Mouse (Mus musculus) cerebellum, adult 18-20 months (tissue): ENCODE measurements around the gene Gtf2ird1.
"Not testable (repeated sequence)": the region's sequence is repeated elsewhere in the genome, so short reads cannot be mapped to it uniquely, and the experiment has no call there.

Experiments used
- DNase-seq, 2 experiments: peaks; one replicate each; pipeline ENCODE4 v3.0.0; 2021

The Gtf2ird1 gene

GRCm38 (mm10) chr5:134401841-134402240, 54.7 kb downstream of the Gtf2ird1 start:
- DNase-seq = no peak

- DNase-seq = no peak
These were observed 58.9 kb downstream of the Gtf2ird1 start for GRCm38 (mm10) chr5:134397434-134398163.

GRCm38 (mm10) chr5:134396519-134396918, 60.0 kb downstream of the Gtf2ird1 start:
- DNase-seq = no peak

- no peak for DNase-seq
These were observed 61.9 kb downstream of the Gtf2ird1 start for GRCm38 (mm10) chr5:134394624-134395023.

GRCm38 (mm10) chr5:134393624-134394023, 62.9 kb downstream of the Gtf2ird1 start:
- no peak for DNase-seq

- peak; percentile 60 to 75 for DNase-seq
These were observed 71.4 kb downstream of the Gtf2ird1 start for GRCm38 (mm10) chr5:134385106-134385505.

- no peak for DNase-seq
These were observed 81.3 kb downstream of the Gtf2ird1 start for GRCm38 (mm10) chr5:134375256-134375655.

- no peak for DNase-seq
These were observed 82.0 kb downstream of the Gtf2ird1 start for GRCm38 (mm10) chr5:134374546-134374945.

GRCm38 (mm10) chr5:134373912-134374488, 82.5 kb downstream of the Gtf2ird1 start:
- peak; percentile 62 to 73 for DNase-seq

- no peak for DNase-seq
These were observed 83.4 kb downstream of the Gtf2ird1 start for GRCm38 (mm10) chr5:134372926-134373658.

GRCm38 (mm10) chr5:134371511-134372289, 84.8 kb downstream of the Gtf2ird1 start:
- no peak for DNase-seq

- DNase-seq = no peak
These were observed 85.7 kb downstream of the Gtf2ird1 start for GRCm38 (mm10) chr5:134370831-134371230.

- DNase-seq = no peak
These were observed 97.4 kb downstream of the Gtf2ird1 start for GRCm38 (mm10) chr5:134359101-134359500.

GRCm38 (mm10) chr5:134355372-134355771, 101.1 kb downstream of the Gtf2ird1 start:
- not testable (repeated sequence) for DNase-seq

- no peak for DNase-seq
These were observed 103.4 kb downstream of the Gtf2ird1 start for GRCm38 (mm10) chr5:134353117-134353516.

- no peak for DNase-seq
These were observed 104.0 kb downstream of the Gtf2ird1 start for GRCm38 (mm10) chr5:134352527-134353001.

GRCm38 (mm10) chr5:134350660-134351059, 105.9 kb downstream of the Gtf2ird1 start:
- DNase-seq = peak; percentile 29 to 32

GRCm38 (mm10) chr5:134347066-134347465, 109.5 kb downstream of the Gtf2ird1 start:
- peak; percentile 16 to 26 for DNase-seq

- DNase-seq = peak in 1 of 2 experiments; percentile 16
These were observed 111.1 kb downstream of the Gtf2ird1 start for GRCm38 (mm10) chr5:134345449-134345848.

- no peak for DNase-seq
These were observed 112.4 kb downstream of the Gtf2ird1 start for GRCm38 (mm10) chr5:134344076-134344475.

- not testable (repeated sequence) for DNase-seq
These were observed 113.0 kb downstream of the Gtf2ird1 start for GRCm38 (mm10) chr5:134343530-134343929.

- no peak for DNase-seq
These were observed 113.9 kb downstream of the Gtf2ird1 start for GRCm38 (mm10) chr5:134342503-134343205.
